Mouse (Mus musculus) G1E (cell line): ENCODE data around the gene Olfr1404. TPM values are rescaled to one million over a fixed set of nuclear protein-coding genes. Genes with fewer than 3 reads are reported as not detected.

ENCODE experiments used
- ATAC-seq: 2 replicates; pipeline ENCODE4 v1.8.0; 2016; ENCODE audit warnings: mild to moderate bottlenecking; ENCODE audit not compliant: insufficient number of reproducible peaks, poor library complexity, low FRiP score, severe bottlenecking; ENCODE audit errors: extremely low read depth
- DNase-seq: peaks from one replicate; pipeline ENCODE4 v3.0.0; 2012; ENCODE audit warnings: low spot score
- H3K27me3 ChIP-seq: 2 replicates; pipeline ENCODE4 v1.6.1; 2012; ENCODE audit warnings: mild to moderate bottlenecking, low read length, inconsistent platforms; ENCODE audit not compliant: insufficient read depth
- H3K36me3 ChIP-seq: replicated peaks from 2 replicates; pipeline ENCODE3; 2012; ENCODE audit warnings: mild to moderate bottlenecking, inconsistent platforms
- H3K4me1 ChIP-seq: 2 replicates; pipeline ENCODE4 v1.6.1; 2012; ENCODE audit warnings: low read depth, low read length, inconsistent platforms, mixed read lengths; ENCODE audit not compliant: insufficient read depth
- H3K4me3 ChIP-seq: 2 replicates; pipeline ENCODE4 v1.5.1; 2012; ENCODE audit warnings: low read depth, mild to moderate bottlenecking, inconsistent platforms, low read length, moderate library complexity, mixed read lengths
- H3K9me3 ChIP-seq: replicated peaks from 2 replicates; pipeline ENCODE4 v1.6.1; 2012; ENCODE audit warnings: inconsistent platforms
- CTCF ChIP-seq: IDR thresholded peaks from 2 replicates; pipeline ENCODE4 v1.5.1; 2012; ENCODE audit warnings: low read depth, low read length, inconsistent platforms, mixed read lengths
- GATA1 ChIP-seq: IDR thresholded peaks from 2 replicates; pipeline ENCODE4 v1.6.1; 2012; ENCODE audit warnings: borderline replicate concordance, low read length, inconsistent platforms, mixed read lengths
- GATA2 ChIP-seq: IDR thresholded peaks from 2 replicates; pipeline ENCODE4 v1.6.1; 2012; ENCODE audit warnings: low read depth, low read length, inconsistent platforms, borderline replicate concordance
- POLR2AphosphoS5 ChIP-seq: IDR thresholded peaks from 2 replicates; pipeline ENCODE4 v1.6.1; 2012; ENCODE audit warnings: low read depth, low read length, inconsistent platforms; ENCODE audit not compliant: insufficient replicate concordance
- TAL1 ChIP-seq: conservative IDR thresholded peaks from 2 replicates; pipeline ENCODE4 v1.6.1; 2012; ENCODE audit warnings: low read depth, low read length, inconsistent platforms, mixed read lengths
- polyA plus RNA-seq: library from polyadenylated mRNA; stranded (reverse); fragments of >175 nt; gene quantifications from 2 replicates; pipeline ENCODE4 v1.2.3, GENCODE M21; 2012
- total RNA-seq, 2 experiments: library from RNA; stranded (forward) in 1 of 2; stranded (reverse) in 1 of 2; fragments of 200-1000 nt in 1 of 2; fragments of >200 nt in 1 of 2; fragmentation: Nextera tagmentation in 1 of 2; gene quantifications; 2 replicates each; pipeline ENCODE4 v1.2.3; 2014 to 2017

Olfr1404 gene
- total RNA-seq (2014; fragmentation: Nextera tagmentation) (not detected in 2 replicates), total RNA-seq (2017) (0.16 TPM in 1 of 2 replicates, not detected in the other), polyA plus RNA-seq (not detected in 2 replicates)

DNA sequence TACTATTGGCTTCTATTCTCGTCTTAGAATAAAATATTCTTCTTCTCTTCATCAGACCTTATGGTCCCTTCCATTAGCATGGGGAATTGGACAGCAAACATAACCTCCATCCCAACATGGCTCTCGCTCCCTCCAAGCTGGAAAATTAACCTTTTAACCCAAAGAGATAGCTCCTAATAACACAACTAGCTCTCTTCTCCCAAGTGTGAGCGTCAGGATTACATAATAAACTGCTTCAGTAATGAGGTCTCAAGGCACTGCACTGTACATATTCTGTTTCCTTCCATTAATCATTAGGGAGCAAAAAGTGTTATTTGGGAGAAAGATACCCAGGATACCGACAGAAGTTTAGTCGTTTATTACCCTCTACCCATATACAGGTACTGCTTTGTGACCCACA is at the start of gene Olfr1404:
TSS of gene Olfr1404 (plus strand) at position 301 of the 400 bp plus-strand sequence.
- Histone ChIP-seq H3K27me3 (no peaks in the 10 kb centered on the region), H3K4me1 (peaks cover 8% of the 10 kb centered on the region), H3K4me3 (no peak within 1 kb of the TSS), H3K9me3 (peaks cover 10% of the 10 kb centered on the region), H3K36me3 (no peaks in the 10 kb centered on the region)
- no peak for TF ChIP-seq GATA1
- no peak for TF ChIP-seq CTCF
- no peak for TF ChIP-seq POLR2AphosphoS5
- TF ChIP-seq TAL1 = no peak
- TF ChIP-seq GATA2 = no peak
- DNase-seq = no peak
- no peak for ATAC-seq

DNA sequence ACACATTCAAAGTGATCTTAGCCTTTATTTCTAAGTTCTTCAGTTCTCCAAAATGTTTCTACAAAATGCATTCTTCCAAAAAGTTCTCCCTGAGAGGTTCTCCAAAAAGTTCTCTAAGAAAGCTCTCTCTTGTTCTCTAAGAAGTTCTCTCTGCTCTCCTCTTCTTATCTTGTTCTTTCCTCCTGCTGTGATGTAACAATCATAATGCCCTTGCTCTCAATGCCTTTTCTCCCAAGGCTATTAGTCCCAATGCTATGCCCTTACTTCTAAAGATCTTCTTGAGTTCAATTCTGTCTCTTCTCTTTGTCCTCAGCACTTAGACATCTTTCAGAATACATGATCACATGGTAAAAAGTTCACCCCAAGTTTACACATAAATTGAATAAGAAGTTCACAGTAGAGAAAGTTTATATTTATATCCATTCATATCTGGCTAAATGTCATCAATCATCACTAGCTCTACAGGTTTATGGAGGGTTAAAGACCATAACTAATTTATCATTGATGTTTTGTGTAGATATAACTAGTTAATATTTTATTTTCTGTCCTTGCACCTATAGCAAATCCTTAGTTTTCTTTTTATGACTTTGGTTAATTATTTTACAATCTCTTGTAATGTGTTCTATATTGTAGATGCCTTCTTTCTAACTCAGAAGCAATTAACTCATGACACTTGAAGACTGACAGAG is 37.9 kb upstream of the Olfr1404 start:
- no peak overlapping the region for H3K4me3 ChIP-seq
- no peaks in the 10 kb centered on the region for H3K27me3 ChIP-seq
- ATAC-seq (no peak), DNase-seq (no peak)
- no peak for TF ChIP-seq GATA2
- TF ChIP-seq GATA1 = no peak
- H3K36me3 ChIP-seq = no peaks in the 10 kb centered on the region
- no peaks in the 10 kb centered on the region for H3K9me3 ChIP-seq
- no peaks in the 10 kb centered on the region for H3K4me1 ChIP-seq

DNA sequence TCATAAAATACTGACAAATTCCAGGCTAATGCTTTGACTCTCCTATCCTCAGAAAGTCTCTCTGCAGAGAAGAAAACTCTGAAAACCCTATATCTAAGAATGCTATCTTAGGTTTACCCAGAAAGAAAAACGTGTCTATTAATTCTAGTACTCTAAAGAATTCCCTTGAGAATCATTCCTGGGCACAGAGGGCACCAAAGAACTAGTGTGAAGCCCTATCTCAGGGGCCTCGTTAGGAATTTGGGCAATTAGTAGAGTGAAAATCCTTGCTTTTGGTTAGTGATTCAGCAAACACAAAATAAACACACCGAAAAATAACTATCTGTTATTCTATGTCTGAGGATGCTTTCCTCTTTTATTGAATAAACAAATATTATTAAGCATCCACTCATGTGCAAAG is 21.7 kb upstream of the Olfr1404 start, which contains the start of gene Olfr1406:
TSS of gene Olfr1406 (minus strand) at position 101 of the 400 bp plus-strand sequence.
- ATAC-seq (no peak), DNase-seq (no peak)
- no peak within 1 kb of the TSS for H3K4me3 ChIP-seq
- no peaks in the 10 kb centered on the region for H3K36me3 ChIP-seq
- H3K9me3 ChIP-seq = 0 out of 2 replicates have a peak, but pooled peaks cover 2% of the 10 kb centered on the region
- no peaks in the 10 kb centered on the region for H3K4me1 ChIP-seq
- no peaks in the 10 kb centered on the region for H3K27me3 ChIP-seq
- TF ChIP-seq TAL1 = no peak
- no peak for TF ChIP-seq GATA2
- TF ChIP-seq POLR2AphosphoS5 = no peak
- no peak for TF ChIP-seq GATA1
- TF ChIP-seq CTCF = no peak

DNA sequence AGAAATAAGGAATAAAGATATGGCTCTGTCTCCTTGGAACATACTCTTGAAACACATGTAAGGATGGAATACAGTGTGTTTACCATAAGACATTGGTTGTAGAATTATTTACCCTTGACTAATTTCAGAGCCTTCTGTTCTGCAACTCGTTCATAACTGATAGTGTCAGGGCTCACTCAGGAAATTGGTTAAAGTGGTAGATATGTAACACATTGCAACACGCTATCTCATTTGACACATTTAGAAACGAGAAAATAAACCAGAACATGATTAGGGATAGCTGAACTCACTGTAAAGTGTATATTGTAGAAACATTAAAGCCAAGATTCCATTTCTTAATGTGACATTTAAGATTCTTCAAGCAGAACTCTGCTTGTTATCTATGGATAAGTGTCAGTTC is 20.1 kb upstream of the Olfr1404 start:
- H3K9me3 ChIP-seq = 0 out of 2 replicates have a peak, but pooled peaks cover 2% of the 10 kb centered on the region
- H3K36me3 ChIP-seq = no peaks in the 10 kb centered on the region
- ATAC-seq (peak; percentile 65), DNase-seq (peak; percentile 2)
- H3K4me1 ChIP-seq = no peaks in the 10 kb centered on the region
- H3K27me3 ChIP-seq = no peaks in the 10 kb centered on the region
- H3K4me3 ChIP-seq = no peak overlapping the region
- no peak for TF ChIP-seq POLR2AphosphoS5
- no peak for TF ChIP-seq GATA1

DNA sequence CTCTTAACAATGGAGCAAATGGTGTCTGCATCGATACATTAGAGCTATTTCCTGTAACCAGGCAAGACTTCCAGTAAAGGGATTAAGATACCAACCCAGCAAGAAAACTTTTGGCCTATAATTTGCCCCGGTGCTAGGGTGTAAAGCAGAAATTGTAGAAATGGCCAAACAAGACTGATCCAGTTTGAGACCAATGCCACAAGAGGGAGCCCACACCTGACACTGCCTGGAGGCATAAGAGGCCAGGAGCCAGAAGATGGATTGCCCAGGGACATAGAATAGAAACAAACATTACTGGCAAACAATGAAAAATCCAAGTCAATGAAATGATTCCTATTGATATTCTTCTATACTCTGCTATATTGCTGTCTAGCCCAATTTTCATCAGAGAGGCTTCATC is 15.8 kb upstream of the Olfr1404 start:
- Histone ChIP-seq H3K9me3 (0 out of 2 replicates have a peak, but pooled peaks cover 2% of the 10 kb centered on the region), H3K4me3 (no peak overlapping the region), H3K27me3 (no peaks in the 10 kb centered on the region), H3K36me3 (no peaks in the 10 kb centered on the region), H3K4me1 (no peaks in the 10 kb centered on the region)
- ATAC-seq = no peak; the same call in 1 of the 2 replicates
- DNase-seq = no peak
- TF ChIP-seq GATA1 (no peak), TAL1 (no peak)

DNA sequence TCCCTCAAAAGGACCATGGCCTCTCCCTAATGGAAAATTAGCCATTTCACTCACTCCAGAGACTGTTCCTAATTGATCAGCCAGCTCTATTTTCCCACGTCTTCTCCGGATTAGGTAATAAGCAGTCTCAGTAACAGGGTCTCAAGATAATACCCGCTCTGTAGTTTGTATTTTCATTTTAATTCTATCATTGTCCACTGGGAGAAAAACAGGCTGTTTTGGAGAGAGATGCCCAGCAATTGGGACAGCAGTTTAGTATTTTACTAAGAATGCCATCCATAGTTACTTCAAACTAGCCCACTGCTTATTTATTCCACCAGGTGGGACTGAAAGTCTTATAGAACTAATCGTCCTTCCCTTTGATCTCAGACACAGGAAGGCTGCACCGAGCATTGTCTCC is 14.7 kb upstream of the Olfr1404 start, which contains the start of gene Olfr218:
TSS of gene Olfr218 (plus strand) at position 301 of the 400 bp plus-strand sequence.
- no peak for DNase-seq
- TF ChIP-seq CTCF = no peak
- TF ChIP-seq POLR2AphosphoS5 = no peak
- TF ChIP-seq GATA2 = no peak
- no peak for TF ChIP-seq GATA1
- no peak for TF ChIP-seq TAL1
- 0 out of 2 replicates have a peak, but pooled peaks cover 2% of the 10 kb centered on the region for H3K9me3 ChIP-seq
- H3K4me1 ChIP-seq = no peaks in the 10 kb centered on the region
- no peak within 1 kb of the TSS for H3K4me3 ChIP-seq
- ATAC-seq = no peak
- H3K36me3 ChIP-seq = no peaks in the 10 kb centered on the region
- no peaks in the 10 kb centered on the region for H3K27me3 ChIP-seq
